Mouse (Mus musculus) layer of hippocampus, adult 18-20 months (tissue): Measurements from ENCODE around the gene Tnfrsf12a. TPM values are rescaled to one million over a fixed set of nuclear protein-coding genes. Genes with fewer than 3 reads are reported as not detected.

Source experiments
- DNase-seq, 2 experiments: peaks; one replicate each; pipeline ENCODE4 v3.0.0; 2022; ENCODE audit warnings: low spot score in 2 of 2
- total RNA-seq, 2 experiments: library from RNA; stranded (reverse); gene quantifications; 2 replicates each; pipeline ENCODE4 v1.2.3; 2021

Tnfrsf12a gene
- total RNA-seq, 2 experiments from 2014 or later, result 6.4 to 7.0 TPM

DNA sequence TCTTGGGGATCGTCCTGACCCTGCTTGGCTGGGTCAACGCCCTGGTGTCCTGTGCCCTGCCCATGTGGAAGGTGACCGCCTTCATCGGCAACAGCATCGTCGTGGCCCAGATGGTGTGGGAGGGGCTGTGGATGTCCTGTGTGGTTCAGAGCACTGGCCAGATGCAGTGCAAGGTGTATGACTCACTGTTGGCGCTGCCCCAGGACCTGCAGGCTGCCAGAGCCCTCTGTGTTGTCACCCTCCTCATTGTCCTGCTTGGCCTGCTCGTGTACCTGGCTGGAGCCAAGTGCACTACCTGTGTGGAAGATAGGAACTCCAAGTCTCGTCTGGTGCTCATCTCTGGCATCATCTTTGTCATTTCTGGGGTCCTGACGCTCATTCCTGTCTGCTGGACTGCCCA lies 3.8 kb upstream of the Tnfrsf12a start:
- DNase-seq, result no peak

DNA sequence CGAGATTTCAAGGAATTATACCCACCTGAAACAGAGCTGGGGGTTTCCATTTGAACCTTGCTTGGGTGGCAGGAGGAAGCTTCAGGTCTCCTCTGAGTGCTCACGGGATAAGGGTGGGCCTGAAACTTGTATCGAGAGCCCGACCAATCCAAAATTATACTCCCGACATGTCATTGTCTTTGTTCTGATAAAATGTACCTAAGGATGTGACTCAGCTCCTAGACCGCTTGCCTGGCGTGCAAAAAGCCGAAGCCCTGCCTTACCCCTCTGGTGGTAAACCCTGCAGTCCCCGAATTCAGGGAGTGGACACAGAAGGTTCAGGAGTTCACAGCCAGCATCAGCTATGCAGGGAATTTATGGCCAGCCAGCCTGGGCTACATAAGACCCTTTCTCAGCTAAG lies 3.1 kb upstream of the Tnfrsf12a start:
- DNase-seq, result no peak

DNA sequence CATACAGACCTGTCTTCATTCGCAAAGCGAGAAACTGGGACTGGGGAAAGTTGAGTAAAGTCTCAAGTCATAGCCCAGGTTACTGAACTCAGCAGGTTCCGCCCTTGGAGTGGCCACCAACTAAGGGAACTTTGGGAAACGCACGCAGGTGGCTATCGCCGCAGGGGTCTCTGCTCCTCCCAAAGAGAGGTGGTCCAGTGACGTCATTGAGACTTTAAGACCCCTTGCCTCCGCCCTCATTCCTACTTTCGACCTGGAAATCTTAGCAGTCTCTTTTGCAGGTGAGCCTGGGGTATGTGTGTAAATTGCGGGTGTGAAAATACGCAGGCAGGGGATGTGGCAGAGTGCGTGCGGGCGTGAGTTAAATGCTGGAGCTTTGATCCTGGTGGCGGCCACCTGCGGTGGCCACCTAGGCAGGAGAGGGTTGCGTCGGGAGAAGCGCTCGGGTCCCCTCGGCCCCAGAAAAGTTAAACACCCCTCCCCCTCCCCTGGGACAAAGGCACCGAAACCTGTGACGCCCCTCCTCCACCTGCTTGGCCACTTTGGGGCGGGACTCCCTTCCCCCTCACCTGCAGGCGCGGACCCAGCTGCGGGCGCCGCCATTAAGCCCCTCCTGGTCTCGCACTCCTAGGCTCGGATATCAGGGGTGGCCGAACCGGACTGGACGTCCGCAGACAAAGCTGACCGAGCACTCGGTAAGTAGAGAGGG lies 2.0 kb upstream of the Tnfrsf12a start, which contains the start of gene Cldn6:
Cldn6 (plus strand) TSS at position 123 of the 709 bp plus-strand sequence.
- DNase-seq, result no peak

DNA sequence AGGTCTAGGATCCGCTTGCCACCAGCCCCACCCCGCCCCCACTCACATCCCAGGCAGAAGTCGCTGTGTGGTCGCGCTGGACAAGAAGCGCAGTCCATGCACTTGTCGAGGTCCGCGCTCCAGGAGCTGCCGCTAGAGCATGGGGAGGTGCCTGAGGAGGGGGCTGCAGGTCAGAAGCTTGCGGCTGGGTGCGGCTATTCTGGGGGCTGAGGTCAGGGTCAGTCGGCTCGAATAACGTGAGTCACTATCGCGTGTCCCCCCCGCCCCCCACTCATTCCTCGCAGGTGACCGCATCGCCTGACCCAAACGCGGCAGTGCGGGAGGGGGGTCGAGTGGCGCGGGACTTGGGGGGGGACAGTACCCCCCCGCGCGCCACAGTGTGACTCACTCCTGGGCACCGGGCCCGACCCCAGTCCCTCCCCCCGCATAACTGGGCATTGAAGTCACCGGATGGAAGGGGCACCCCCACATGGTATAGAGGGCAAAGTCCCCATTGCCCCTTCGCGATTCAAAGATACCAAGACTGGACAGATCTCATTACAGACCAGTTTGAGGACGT lies 716 bp downstream of the Tnfrsf12a start:
- no peak for DNase-seq

DNA sequence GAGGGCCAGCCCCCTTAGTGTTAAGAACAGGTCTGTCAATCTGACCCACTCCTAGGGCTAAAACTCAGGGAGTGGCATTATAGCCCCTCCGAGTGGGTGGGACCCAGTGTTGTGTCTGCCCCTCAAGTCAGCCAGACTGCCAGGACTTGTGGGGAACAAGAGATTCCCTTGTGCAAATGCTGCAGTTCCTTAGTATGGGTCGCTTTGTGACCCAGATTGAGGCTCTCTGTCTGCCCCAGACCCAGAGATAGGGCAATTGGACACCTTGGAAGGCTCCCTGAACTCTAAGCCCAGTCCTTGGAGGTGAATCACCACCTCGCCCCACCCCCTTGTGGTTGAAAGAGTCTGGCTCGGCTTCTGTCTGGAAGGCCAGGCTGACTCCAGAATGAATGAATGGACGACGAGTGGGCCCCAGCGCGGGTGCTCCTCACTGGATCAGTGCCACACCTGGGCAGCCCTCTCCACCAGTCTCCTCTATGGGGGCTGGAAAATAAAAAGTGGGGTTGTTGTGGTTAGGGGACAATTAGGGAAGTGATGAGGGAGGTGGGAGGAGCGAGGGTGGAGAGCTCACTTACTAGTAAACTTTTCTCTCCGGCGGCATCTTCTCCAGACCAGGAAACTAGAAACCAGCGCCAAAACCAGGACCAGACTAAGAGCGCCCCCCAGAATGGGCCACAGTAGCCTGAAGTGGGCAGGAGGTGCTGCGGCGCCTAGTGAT lies 1.5 kb downstream of the Tnfrsf12a start:
- DNase-seq, result no peak

DNA sequence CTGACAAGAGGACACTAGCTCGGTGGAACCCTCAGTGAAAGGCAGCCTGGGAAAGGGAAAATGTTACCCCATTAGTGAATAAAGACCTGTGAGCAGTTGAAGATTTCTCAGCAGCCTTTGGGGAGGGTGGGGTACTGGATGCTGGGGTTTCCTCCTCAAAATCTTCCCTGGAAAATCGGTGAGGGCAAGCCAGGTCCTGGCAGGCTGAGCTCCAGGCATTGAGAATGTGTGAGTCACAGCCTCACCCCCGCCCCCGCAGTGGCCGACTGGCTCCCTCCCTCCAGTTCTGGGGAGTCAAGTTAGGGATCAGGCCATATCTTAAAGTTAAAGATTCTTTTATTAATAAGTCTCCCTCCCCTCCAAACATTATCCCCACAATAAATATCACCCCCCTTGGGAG lies 2.1 kb downstream of the Tnfrsf12a start:
- DNase-seq, result no peak

DNA sequence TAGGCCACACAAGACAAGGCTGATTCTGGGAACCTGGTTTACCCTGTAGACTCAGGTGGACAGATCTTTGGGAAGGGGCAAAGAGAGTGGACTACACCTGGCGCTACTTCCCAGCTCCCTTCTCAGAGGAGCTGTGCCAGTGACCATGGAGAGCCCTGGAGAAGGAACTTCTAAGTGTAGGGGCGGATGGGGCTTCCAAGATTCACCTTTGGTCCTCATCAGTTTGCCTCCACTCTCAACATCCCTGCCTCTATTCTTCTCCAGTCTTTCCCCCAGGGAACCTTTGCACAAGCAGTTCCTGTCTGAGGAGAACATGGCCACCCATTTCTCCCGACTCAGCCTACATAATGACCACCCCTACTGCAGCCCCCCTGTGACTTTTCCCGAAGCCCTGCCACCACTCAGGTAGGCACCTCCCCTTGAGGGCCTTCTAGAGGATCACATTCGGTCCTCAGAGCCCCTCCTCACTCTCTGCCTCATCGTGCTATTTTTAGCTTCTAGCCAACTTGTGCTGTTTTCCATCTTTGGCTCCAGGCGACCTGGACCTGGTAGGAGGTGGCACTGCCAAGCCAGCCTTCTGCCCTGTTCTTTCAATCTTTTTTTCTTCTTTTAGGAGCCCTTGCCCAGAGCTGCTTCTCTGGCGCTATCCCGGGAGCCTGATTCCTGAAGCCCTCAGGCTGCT lies 2.9 kb downstream of the Tnfrsf12a start:
- no peak for DNase-seq

DNA sequence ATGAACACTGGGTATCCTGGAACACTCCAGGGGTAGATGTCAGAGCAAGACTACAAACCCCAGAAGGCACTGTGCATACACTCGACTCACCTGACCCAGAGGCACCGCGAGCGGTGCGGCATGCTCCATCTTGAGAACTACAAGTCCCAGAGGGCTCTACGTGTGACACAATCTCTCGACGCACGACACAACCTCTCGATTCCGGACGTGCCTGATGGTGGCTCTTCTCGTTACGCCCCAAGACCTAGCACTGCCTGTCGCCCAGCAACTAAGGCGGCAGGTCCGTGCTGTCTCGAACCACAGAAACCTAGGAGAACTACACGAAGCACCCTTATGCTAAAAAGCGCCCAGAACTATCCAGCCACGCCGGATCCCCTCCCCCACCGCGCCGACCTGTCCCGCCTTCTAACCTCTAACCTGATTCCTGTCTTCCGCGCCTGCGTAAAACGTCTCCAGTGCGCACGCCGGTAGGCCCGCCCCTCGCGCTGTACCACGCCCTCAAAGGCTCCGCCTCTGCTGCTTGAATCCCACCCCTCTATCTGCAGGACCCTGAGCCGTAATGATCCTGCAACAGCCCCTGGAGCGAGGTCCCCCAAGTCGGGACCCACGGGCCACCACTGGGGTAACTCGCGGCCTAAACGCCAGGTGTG lies 3.7 kb downstream of the Tnfrsf12a start, which contains the start of the genes Hcfc1r1 and Thoc6:
Hcfc1r1 (plus strand) TSS at position 173 of the 650 bp plus-strand sequence.
Thoc6 (minus strand) TSS at position 459 of the 650 bp plus-strand sequence.
- peak; percentile 92 to 98 for DNase-seq

DNA sequence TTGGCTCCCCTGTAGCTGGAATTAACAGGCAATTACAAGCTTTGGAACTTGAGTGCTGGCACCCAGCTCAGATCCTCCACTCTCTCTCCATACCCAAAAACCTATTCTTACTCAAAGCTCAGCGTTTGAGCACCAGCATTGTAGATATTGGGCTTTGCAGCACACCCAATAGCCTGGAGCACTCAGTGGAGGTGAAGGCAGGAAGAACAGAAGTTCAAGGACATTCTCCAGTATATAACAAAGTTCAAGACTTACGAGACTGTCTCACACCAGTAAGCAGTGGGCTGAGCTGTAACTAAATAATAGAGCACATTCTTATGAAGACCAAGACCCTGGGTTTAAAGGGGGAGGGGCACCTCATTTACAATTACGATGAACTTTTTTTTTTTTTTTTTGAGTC lies 4.5 kb downstream of the Tnfrsf12a start:
- DNase-seq, result no peak

DNA sequence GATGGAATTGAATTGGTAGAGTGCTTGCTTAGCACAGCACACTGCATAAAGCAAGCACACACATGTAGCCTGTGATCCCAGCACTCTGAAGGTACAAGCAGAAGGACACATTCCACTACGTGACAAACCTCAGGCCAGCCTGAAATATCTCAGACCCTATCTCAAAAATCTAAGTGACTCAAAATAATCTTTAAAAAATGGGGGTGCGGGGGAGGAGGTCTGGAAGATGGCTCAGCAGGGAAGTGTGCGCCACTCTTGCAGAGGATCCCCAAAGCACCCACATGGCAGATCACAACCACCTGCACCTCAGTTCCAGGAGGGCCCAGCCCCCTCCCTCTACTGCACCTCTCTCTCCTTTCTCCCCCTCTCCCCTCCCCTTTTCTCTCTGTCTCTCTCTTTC lies 5.7 kb downstream of the Tnfrsf12a start:
- no peak for DNase-seq

DNA sequence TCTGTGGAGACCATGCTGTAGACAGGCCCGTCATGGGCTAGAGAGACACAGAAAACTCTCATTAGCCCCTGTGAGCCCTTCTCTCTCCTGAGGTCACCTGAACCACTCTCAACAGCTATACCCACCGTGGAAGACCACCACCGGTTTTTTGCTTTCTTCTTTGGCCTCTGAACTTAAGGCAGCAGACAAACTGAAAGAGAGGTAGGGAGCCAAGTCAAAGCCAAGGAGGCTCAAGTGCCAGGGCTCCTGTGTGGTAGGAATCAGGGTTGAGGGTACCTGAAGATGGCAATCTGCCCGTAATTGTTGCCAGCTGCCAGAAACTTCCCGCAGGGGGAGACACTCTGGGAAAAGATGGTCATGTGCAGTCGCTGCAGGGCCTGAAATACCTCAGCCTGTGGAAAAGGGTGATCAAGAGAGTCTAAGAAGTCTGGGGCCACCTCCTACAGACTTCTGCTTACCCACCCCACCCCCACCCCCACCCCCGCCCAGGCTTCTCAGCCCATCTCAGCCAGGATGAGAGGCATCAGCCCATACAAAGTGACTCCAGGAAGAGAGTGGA lies 6.7 kb downstream of the Tnfrsf12a start:
- DNase-seq, result no peak

DNA sequence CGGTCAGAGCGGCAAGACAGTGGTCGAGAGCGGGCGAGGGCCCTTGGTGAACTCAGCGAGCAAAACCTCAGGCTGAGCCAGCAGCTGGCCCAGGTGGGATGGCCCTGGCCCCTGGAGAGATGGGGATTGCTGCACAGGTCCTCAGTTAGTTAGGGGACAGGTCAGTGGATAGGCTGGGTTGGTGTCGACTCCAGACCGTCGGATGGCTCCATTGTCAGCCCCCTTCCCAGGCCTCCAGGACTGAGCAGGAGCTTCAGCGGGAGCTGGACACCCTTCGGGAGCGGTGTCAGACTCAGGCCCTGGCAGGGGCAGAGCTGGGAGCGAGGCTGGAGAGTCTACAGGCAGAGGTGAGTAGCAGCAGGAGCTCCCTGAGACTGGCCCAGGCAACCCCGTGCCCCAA lies 11.8 kb downstream of the Tnfrsf12a start:
- no peak for DNase-seq

DNA sequence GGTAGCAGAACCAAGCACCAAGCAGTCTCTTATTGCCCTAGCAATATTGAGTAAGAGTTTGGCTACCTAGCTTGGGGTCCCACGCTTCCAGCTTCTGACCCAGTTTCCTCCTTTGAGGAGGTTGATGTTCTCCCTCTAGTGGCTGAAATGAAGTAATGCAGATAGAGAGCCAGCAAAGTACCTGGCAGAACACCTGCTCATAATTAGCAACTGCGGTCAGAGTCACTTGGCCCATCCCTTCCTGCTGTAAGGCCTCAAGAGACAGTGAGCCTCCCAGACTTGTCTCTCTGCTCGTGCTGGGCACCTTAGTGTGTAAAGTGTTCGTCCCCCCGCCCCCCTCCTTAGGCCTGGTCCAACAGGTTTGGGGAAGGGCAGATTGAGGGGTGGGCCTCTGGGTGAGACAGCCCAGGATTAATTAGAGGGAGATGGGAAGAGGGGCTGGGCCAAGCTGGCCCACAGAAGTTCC lies 12.7 kb downstream of the Tnfrsf12a start:
- DNase-seq, result peak in 1 of 2 experiments; percentile 30

DNA sequence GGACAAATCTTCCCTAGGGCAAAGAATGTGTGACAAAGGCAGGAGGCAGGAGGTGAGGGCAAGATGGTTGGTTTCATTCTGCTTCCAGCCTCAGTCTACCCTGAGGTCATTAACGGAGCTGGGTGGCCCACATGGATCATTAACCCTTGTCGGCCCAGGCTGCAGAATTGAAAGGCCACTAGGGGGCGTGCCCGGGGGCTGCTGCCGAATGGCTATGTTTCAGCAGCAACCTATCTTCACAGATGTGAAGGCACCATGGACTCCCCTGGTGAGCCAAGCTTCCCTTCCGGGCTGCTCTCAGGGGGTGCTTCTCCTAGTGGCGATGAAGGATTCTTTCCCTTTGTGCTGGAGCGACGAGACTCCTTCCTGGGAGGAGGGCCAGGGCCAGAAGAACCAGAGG lies 15.7 kb downstream of the Tnfrsf12a start:
- no peak for DNase-seq

DNA sequence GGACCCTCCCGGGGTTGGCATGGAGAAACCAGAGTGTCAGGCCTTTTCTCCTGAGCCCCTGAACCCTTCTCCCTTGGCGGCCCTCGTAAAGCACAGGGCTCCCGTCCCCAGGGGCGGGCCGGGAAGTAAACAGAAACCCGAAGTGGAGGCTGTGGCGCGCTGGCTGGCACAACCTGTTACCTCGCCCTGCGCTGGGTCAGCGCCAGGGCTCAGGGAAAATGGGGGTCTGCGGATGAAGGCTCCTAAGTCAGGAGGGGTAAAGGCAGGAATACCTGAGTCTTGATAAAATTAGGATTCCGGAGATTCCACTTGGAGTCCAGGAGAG lies 16.4 kb downstream of the Tnfrsf12a start:
- DNase-seq, result no peak

DNA sequence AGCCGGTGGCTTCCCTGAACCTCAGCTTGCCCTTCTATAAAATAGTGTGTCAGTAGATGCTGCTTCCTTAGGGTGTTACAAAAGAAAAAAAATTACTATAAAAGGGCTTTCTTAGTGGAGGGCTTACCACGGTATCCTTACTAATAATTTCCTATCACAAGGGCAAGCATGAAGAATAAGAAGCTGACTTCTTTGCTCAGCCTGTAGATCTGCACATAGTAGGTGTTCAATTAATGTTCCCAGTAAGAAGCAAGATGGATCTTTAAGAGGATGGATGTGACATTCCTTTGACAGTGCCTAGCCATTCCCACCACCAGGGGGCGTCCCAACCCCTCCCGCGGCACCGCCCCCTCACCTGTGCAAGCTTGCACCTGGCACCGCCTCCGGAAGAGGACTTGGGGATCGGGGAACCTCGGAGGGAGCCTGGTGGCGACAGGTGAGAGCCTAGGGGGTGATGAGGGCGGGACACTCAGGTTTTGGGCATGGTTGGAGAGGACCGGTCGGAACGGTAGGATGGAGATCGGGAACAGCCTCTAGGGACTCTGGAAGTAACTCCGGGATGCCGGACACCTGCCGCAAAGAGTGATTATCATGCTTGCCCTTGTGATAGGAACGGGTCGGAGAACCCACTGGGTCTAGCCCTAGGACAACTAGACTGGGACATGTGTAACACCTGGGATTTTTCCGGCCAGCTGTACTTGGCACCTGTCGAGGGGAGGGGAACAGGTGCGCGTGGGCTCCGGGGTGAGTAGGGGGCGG lies 17.0 kb downstream of the Tnfrsf12a start, which contains the start of gene Bicdl2:
Bicdl2 (plus strand) TSS at position 390 of the 759 bp plus-strand sequence.
- no peak for DNase-seq

DNA sequence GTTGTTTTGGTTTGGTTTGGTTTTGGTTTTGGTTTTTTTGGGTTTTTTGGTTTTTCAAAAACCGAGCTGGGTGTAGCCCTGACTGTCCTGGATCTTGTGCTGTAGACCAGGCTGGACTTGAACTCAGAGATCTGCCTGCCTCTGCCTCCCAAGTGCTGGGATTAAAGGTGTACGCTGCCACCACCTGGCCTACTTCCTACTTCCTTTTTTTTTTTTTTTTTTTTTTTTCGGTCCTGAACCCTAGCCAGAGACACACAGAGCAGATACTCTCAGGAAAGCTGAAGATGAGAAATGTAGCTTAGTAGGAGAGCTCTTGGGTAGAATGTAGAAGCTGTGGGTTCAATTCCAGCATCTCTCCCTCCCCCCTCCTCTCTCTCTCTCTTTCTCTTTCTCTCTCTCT lies 18.8 kb downstream of the Tnfrsf12a start:
- no peak for DNase-seq

DNA sequence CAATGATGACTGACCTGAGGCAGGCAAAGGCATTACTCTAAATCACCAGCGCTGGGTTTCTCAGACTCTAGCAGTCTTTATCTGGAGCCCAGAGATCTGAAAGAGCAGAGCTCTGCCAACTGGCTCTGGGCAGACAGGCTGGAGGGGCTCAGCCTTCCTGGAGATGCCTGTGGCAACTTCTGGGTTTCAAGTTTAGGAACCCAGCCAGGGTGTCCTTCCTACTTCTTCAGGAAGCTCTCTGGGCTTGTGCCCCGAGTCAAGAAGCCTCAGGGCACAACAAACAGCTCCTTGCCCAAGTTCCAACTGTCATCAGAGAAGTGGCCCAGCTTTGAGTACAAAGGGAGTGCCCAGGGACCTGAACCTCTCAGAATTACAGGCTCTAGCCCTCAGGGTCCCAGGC lies 22.9 kb downstream of the Tnfrsf12a start:
- DNase-seq, result no peak

DNA sequence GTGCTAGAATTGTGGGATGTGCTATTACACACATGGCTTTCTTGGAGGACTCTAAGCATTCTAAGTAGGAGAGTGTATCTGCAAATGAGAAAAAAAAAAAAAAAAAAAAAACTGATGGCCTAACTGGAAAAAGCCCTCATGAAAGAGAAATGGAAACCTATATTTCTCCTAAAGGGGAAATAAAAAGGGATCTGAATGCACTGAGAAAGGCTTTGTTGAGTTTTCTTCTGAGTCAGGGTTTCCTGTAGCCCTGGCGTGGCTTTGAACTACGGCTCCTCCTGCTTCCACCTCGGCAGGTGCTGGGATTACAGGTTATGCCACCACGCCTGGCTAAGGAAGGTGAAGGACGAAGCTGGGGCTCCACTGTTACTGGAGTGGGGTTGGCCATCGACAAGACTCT lies 23.3 kb downstream of the Tnfrsf12a start:
- DNase-seq, result no peak

DNA sequence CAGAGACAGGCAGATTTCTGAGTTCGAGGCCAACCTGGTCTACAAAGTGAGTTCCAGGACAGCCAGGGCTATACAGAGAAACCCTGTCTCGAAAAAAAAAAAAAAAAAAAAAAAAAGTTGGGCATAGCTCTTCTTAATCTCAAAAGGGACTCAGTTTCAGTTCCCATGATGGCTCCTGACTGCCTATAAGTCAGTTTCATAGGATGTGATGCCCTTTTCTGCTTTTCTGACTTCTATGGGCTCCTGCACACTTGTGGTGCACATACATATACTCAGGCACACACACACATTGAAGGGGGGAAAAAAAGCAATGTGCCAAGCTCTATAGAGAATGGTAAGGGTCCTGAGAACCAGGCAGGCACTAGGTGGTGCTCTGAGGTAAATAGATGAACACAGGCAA lies 23.9 kb downstream of the Tnfrsf12a start:
- DNase-seq, result no peak
